Mouse (Mus musculus) neural tube, embryonic 15.5 days (tissue): ENCODE data around the gene Hmx3. TPM values are rescaled to one million over a fixed set of nuclear protein-coding genes. Genes with fewer than 3 reads are reported as not detected.

Source experiments
- ATAC-seq: fragments of 200-750 bp; cut with Nextera tagmentation; 2 replicates; pipeline ENCODE4 v1.8.0; 2017; ENCODE audit warnings: mild to moderate bottlenecking, moderate TSS enrichment, moderate library complexity; ENCODE audit not compliant: low FRiP score
- H3K27ac ChIP-seq: fragments of 300-500 bp; sonication (generic); replicated peaks from 2 replicates; pipeline ENCODE4 v1.5.1; 2015; ENCODE audit warnings: mild to moderate bottlenecking, inconsistent platforms
- H3K27me3 ChIP-seq: fragments of 300-500 bp; sonication (generic); replicated peaks from 2 replicates; pipeline ENCODE4 v1.6.1; 2015; ENCODE audit warnings: inconsistent platforms
- H3K36me3 ChIP-seq: fragments of 300-500 bp; sonication (generic); 2 replicates; pipeline ENCODE4 v1.6.1; 2015; ENCODE audit warnings: inconsistent platforms
- H3K4me1 ChIP-seq: fragments of 300-500 bp; sonication (generic); 2 replicates; pipeline ENCODE4 v1.6.1; 2015; ENCODE audit warnings: inconsistent platforms
- H3K4me2 ChIP-seq: fragments of 300-500 bp; sonication (generic); 2 replicates; pipeline ENCODE4 v1.6.1; 2015; ENCODE audit warnings: inconsistent platforms, mild to moderate bottlenecking, moderate library complexity
- H3K4me3 ChIP-seq: fragments of 300-500 bp; sonication (generic); replicated peaks from 2 replicates; pipeline ENCODE4 v1.5.1; 2015; ENCODE audit warnings: mild to moderate bottlenecking, inconsistent platforms
- H3K9ac ChIP-seq: fragments of 300-500 bp; sonication (generic); replicated peaks from 2 replicates; pipeline ENCODE4 v1.6.1; 2015; ENCODE audit warnings: mild to moderate bottlenecking, inconsistent platforms
- H3K9me3 ChIP-seq: fragments of 300-500 bp; sonication (generic); replicated peaks from 2 replicates; pipeline ENCODE4 v1.6.1; 2016; ENCODE audit warnings: inconsistent platforms
- WGBS: fragments of 180-500 bp; shearing (Covaris S2); methylation state at CpG from one replicate; pipeline ENCODE4 v1.1.7; 2015; ENCODE audit warnings: mixed read lengths; 5-methylcytosine and 5-hydroxymethylcytosine counted together
- polyA plus RNA-seq: library from polyadenylated mRNA; unstranded; fragments of >200 nt; fragmentation: Nextera tagmentation; extraction: Ambion mirVana; gene quantifications from 2 replicates; pipeline ENCODE4 v1.2.1, GENCODE M21; 2015

Hmx3 gene
- polyA plus RNA-seq, 1 experiment from 2014 or later: 0.54 TPM

DNA sequence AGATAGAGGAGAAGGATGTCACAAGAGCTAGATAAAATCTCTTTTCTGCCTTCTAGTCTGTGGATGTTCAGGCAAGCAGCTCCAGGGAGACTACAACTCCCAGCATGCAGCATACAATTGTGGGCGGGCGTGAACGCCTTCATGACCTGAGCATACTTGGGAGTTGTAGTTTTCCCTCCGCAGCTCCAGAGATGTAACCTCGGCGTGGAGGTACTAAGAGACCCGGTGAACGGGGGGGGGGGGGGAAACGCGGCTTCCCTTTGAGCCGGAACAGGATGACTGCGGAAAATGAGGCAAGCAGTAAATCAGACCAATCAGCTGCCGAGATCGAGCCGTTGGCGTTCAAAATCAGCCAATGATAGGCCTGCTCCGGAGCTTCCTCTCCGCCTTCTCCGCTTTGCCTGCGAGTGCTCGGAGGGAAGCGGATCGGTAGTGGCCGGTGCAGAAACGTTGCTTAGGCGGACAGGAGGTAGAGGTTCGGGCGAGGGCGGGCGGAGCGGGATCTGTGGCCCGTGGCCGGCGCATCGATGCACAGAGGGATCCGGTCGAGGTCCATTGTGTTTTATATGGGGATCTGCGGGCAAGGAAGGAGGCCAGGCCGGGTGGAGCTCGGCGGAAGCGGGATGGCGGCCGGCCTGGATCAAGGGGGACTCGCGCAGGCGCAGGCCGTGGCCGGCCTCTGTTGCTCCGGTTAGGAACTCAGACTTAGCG, 17.5 kb downstream of the Hmx3 start, which contains the start of gene Bub3:
Gene Bub3, plus strand, starts transcription at position 237 of the 711 bp plus-strand sequence.
- no peaks in the 10 kb centered on the region for H3K9me3 ChIP-seq
- H3K4me3 ChIP-seq: peak within 1 kb of the TSS; percentile 90
- H3K4me1 ChIP-seq: peaks cover 35% of the 10 kb centered on the region
- H3K9ac ChIP-seq: peak within 1 kb of the TSS; percentile 85
- peak within 1 kb of the TSS; percentile 74 for H3K4me2 ChIP-seq
- peaks cover 25% of the 10 kb centered on the region for H3K36me3 ChIP-seq
- under 1% methylated on average over 44 of the region's 51 CpGs for WGBS
- peak within 1 kb of the TSS; percentile 96 for H3K27ac ChIP-seq
- ATAC-seq: peak; percentile 95
- H3K27me3 ChIP-seq: peaks cover 40% of the 10 kb centered on the region

DNA sequence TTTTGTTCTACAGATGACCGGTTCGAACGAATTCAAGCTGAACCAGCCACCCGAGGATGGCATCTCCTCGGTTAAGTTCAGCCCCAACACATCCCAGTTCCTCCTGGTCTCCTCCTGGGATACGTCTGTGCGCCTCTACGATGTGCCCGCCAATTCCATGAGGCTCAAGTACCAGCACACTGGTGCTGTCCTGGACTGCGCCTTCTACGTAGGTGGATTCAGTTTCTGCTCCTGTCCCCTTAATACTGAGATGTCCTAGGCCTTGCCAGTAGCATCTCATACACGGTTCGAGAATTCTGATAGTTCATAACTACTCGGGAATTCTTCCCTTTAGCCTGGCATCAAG, 18.0 kb downstream of the Hmx3 start:
- 1% methylated on average over 14 of the region's 14 CpGs for WGBS
- peaks cover 34% of the 10 kb centered on the region for H3K27me3 ChIP-seq
- H3K4me2 ChIP-seq: peak overlapping the region; percentile 74
- H3K36me3 ChIP-seq: peaks cover 25% of the 10 kb centered on the region
- ATAC-seq: peak; percentile 36
- peaks cover 32% of the 10 kb centered on the region for H3K4me1 ChIP-seq
- peak overlapping the region; percentile 96 for H3K27ac ChIP-seq
- H3K9me3 ChIP-seq: no peaks in the 10 kb centered on the region
- H3K9ac ChIP-seq: peak overlapping the region; percentile 85
- H3K4me3 ChIP-seq: peak overlapping the region; percentile 90

DNA sequence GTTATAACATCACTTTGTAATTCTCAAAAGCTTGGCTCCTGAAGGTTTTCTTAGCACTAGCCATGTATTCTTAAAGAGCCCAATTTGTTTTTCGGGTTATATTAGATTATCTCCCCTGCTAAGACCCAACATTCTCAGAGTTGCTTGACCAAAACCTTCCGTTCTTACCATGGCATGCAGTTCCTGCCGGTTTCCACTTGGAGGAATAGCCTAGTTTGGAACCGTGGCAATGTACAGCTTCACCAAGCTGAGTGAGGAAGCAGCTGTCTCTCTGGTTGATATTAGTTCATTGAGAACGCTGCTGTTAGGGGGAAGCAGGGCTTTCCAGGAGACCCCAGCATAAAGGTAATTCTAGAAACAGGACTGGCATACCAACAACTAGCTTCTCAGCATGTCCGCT, 32.6 kb downstream of the Hmx3 start:
- Histone ChIP-seq H3K4me3 (no peak overlapping the region), H3K9ac (no peak overlapping the region), H3K4me1 (no peaks in the 10 kb centered on the region), H3K27me3 (0 out of 2 replicates have a peak, but pooled peaks cover 2% of the 10 kb centered on the region), H3K9me3 (no peaks in the 10 kb centered on the region), H3K4me2 (no peak overlapping the region), H3K27ac (no peak overlapping the region), H3K36me3 (peaks cover 13% of the 10 kb centered on the region)
- WGBS: 75% methylated on average over 6 of the region's 6 CpGs
- ATAC-seq: no peak

DNA sequence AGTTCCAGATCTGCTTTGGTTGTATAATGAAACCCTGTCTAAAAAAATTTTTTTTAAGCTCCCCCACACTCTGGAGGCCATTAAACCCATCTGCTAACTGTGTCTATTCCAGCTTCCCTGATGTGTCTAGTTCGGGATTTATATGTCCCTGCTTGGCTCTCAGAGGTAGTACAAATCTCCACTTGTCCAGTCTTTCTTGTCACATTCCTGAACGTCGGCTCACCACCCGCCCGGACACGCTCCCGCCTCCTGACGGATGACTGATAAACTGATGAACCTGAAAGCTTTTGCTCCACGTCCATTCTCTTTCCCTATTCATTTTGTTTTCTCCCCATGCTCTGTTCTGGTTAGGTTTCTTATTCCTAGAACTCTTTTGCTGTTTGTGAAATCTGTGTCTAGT, 39.5 kb downstream of the Hmx3 start:
- Histone ChIP-seq H3K27me3 (0 out of 2 replicates have a peak, but pooled peaks cover 2% of the 10 kb centered on the region), H3K4me3 (no peak overlapping the region), H3K27ac (no peak overlapping the region), H3K36me3 (no peaks in the 10 kb centered on the region), H3K9me3 (no peaks in the 10 kb centered on the region), H3K4me1 (0 out of 2 replicates have a peak, but pooled peaks cover 3% of the 10 kb centered on the region), H3K9ac (no peak overlapping the region), H3K4me2 (no peak overlapping the region)
- ATAC-seq: no peak
- 47% methylated on average over 9 of the region's 9 CpGs for whole genome bisulfite sequencing

DNA sequence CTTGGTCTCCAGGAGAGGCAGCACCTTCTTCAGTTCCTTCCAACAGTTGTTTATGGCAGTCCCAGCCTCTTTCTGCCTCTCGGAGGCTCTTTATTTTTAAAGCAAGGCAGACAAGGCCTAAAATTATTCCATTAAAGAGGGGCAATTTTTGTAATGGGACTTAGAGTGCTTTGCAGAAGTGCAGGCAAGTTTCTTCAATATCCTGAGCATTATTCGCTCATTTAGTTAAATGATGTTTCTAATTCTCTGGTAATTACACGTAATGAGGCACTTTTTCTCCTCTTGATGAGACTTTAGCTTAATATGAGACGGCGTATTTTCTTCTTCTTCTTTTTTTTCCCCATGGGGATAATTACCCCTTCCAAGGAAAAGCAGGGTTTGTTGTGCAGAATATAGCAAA, 42.9 kb downstream of the Hmx3 start:
- Histone ChIP-seq H3K36me3 (no peaks in the 10 kb centered on the region), H3K27ac (no peak overlapping the region), H3K4me3 (no peak overlapping the region), H3K9me3 (no peaks in the 10 kb centered on the region), H3K4me2 (no peak overlapping the region), H3K4me1 (0 out of 2 replicates have a peak, but pooled peaks cover 3% of the 10 kb centered on the region), H3K27me3 (peaks cover 3% of the 10 kb centered on the region; the same call in 1 of the 2 replicates), H3K9ac (no peak overlapping the region)
- WGBS: 53% methylated on average over 5 of the region's 5 CpGs
- no peak for ATAC-seq

Other genes starting within 250 kb of the Hmx3 start
- gene Cuzd1, start 220.6 kb upstream of the Hmx3 start, polyA plus RNA-seq: 0.13 TPM in 1 of 2 replicates, not detected in the other
- gene Fam24b, start 213.4 kb upstream of the Hmx3 start, polyA plus RNA-seq: not detected in 2 replicates
- gene Fam24a, start 209.0 kb upstream of the Hmx3 start, polyA plus RNA-seq: not detected in 2 replicates
- gene 2310057M21Rik, start 180.1 kb upstream of the Hmx3 start, polyA plus RNA-seq: 29.0 and 31.1 TPM in 2 replicates
- gene Pstk, start 171.7 kb upstream of the Hmx3 start, polyA plus RNA-seq: 56.3 and 57.6 TPM in 2 replicates
- gene Ikzf5, start 132.3 kb upstream of the Hmx3 start, polyA plus RNA-seq: 9.9 and 10.5 TPM in 2 replicates
- gene Acadsb, start 132.3 kb upstream of the Hmx3 start, polyA plus RNA-seq: 78.9 and 82.9 TPM in 2 replicates
- gene Hmx2, start 5.9 kb downstream of the Hmx3 start, polyA plus RNA-seq: 0.82 and 1.3 TPM in 2 replicates
- 141 and 157 TPM in 2 replicates for gene Bub3, start 17.4 kb downstream of the Hmx3 start, polyA plus RNA-seq